Mouse (Mus musculus) liver, embryonic 11.5 days (tissue): ENCODE measurements around the gene Kdm1b. TPM values are rescaled to one million over a fixed set of nuclear protein-coding genes. Genes with fewer than 3 reads are reported as not detected.

Experiments
- ATAC-seq: fragments of 200-750 bp; cut with Nextera tagmentation; replicated peaks from 2 replicates; pipeline ENCODE4 v1.8.0; 2017; ENCODE audit warnings: moderate number of reproducible peaks, mild to moderate bottlenecking, moderate TSS enrichment, moderate library complexity; ENCODE audit not compliant: low FRiP score
- DNase-seq: peaks from one replicate; pipeline ENCODE4 v3.0.0-alpha.2; 2017; ENCODE audit warnings: low spot score
- H3K27ac ChIP-seq: fragments of 300-500 bp; sonication (generic); 2 replicates; pipeline ENCODE4 v1.5.1; 2014; ENCODE audit warnings: mild to moderate bottlenecking, low read depth, low read length, control low read depth
- H3K27me3 ChIP-seq: fragments of 300-500 bp; sonication (generic); replicated peaks from 2 replicates; pipeline ENCODE4 v1.6.1; 2014; ENCODE audit warnings: low read length, mixed read lengths; ENCODE audit not compliant: control insufficient read depth, insufficient read depth
- H3K36me3 ChIP-seq: fragments of 300-500 bp; sonication (generic); 2 replicates; pipeline ENCODE4 v1.6.1; 2014; ENCODE audit warnings: mild to moderate bottlenecking, low read length, moderate library complexity, mixed read lengths; ENCODE audit not compliant: control insufficient read depth, insufficient read depth
- H3K4me1 ChIP-seq: fragments of 300-500 bp; sonication (generic); replicated peaks from 2 replicates; pipeline ENCODE4 v1.6.1; 2014; ENCODE audit warnings: low read length, mixed read lengths; ENCODE audit not compliant: control insufficient read depth, insufficient read depth
- H3K4me2 ChIP-seq: fragments of 300-500 bp; sonication (generic); 2 replicates; pipeline ENCODE4 v1.6.1; 2014; ENCODE audit warnings: mild to moderate bottlenecking, control low read depth, moderate library complexity
- H3K4me3 ChIP-seq: fragments of 300-500 bp; sonication (generic); 2 replicates; pipeline ENCODE4 v1.5.1; 2014; ENCODE audit warnings: low read depth, low read length, control low read depth
- H3K9ac ChIP-seq: fragments of 300-500 bp; sonication (generic); 2 replicates; pipeline ENCODE4 v1.6.1; 2014; ENCODE audit warnings: low read depth, low read length, control low read depth
- H3K9me3 ChIP-seq: fragments of 300-500 bp; sonication (generic); 2 replicates; pipeline ENCODE4 v1.6.1; 2016; ENCODE audit warnings: low read length, inconsistent platforms, mixed read lengths; ENCODE audit not compliant: control insufficient read depth
- WGBS: fragments of 180-500 bp; shearing (Covaris S2); extraction: QIAGEN DNeasy Blood & Tissue Kit; methylation state at CpG from one replicate; pipeline ENCODE4 v1.1.7; 2014; 5-methylcytosine and 5-hydroxymethylcytosine counted together
- polyA plus RNA-seq: library from polyadenylated mRNA; unstranded; fragments of >200 nt; fragmentation: Nextera tagmentation; extraction: Ambion mirVana; gene quantifications from 2 replicates; pipeline ENCODE4 v1.2.1, GENCODE M21; 2014

Gene Kdm1b
- polyA plus RNA-seq, 1 experiment from 2014 or later: 9.2 TPM

GRCm38 (mm10) chr13:47067001-47067400, 23.7 kb downstream of the Kdm1b start:
- 89% methylated on average over 6 of the region's 6 CpGs for WGBS
- Histone ChIP-seq H3K4me1 (no peaks in the 10 kb centered on the region), H3K27ac (no peak overlapping the region), H3K4me2 (no peak overlapping the region), H3K4me3 (no peak overlapping the region), H3K27me3 (no peaks in the 10 kb centered on the region), H3K36me3 (peaks cover under 1% of the 10 kb centered on the region; the same call in 1 of the 2 replicates), H3K9me3 (no peaks in the 10 kb centered on the region), H3K9ac (no peak overlapping the region)
- ATAC-seq: no peak
- DNase-seq: no peak

- peak; percentile 24 for DNase-seq
- no peak overlapping the region for H3K27ac ChIP-seq
- ATAC-seq: no peak
- H3K9me3 ChIP-seq: no peaks in the 10 kb centered on the region
- 87% methylated on average over 15 of the region's 15 CpGs for WGBS
- no peak overlapping the region for H3K4me2 ChIP-seq
- peaks cover 2% of the 10 kb centered on the region; the same call in 1 of the 2 replicates for H3K36me3 ChIP-seq
- H3K27me3 ChIP-seq: no peaks in the 10 kb centered on the region
- H3K4me3 ChIP-seq: no peak overlapping the region
- H3K9ac ChIP-seq: no peak overlapping the region
- no peaks in the 10 kb centered on the region for H3K4me1 ChIP-seq
Observed at GRCm38 (mm10) chr13:47070329-47071080, 27.2 kb downstream of the Kdm1b start.

GRCm38 (mm10) chr13:47071871-47072270, 28.6 kb downstream of the Kdm1b start:
- no peaks in the 10 kb centered on the region for H3K4me1 ChIP-seq
- H3K27me3 ChIP-seq: no peaks in the 10 kb centered on the region
- H3K9me3 ChIP-seq: no peaks in the 10 kb centered on the region
- peak; percentile 27 for DNase-seq
- ATAC-seq: no peak
- no peak overlapping the region for H3K4me2 ChIP-seq
- WGBS: 90% methylated on average over 13 of the region's 13 CpGs
- H3K27ac ChIP-seq: no peak overlapping the region
- no peak overlapping the region for H3K9ac ChIP-seq
- no peak overlapping the region for H3K4me3 ChIP-seq
- peaks cover 2% of the 10 kb centered on the region; the same call in 1 of the 2 replicates for H3K36me3 ChIP-seq

- Histone ChIP-seq H3K27ac (no peak overlapping the region), H3K9me3 (no peaks in the 10 kb centered on the region), H3K4me3 (no peak overlapping the region), H3K36me3 (peaks cover 2% of the 10 kb centered on the region; the same call in 1 of the 2 replicates), H3K4me2 (no peak overlapping the region), H3K27me3 (no peaks in the 10 kb centered on the region), H3K9ac (no peak overlapping the region), H3K4me1 (no peaks in the 10 kb centered on the region)
- 93% methylated on average over 5 of the region's 5 CpGs for WGBS
- no peak for DNase-seq
- no peak for ATAC-seq
Observed at GRCm38 (mm10) chr13:47072484-47072883, 29.2 kb downstream of the Kdm1b start.

- peaks cover 7% of the 10 kb centered on the region; the same call in 1 of the 2 replicates for H3K36me3 ChIP-seq
- no peaks in the 10 kb centered on the region for H3K27me3 ChIP-seq
- WGBS: 78% methylated on average over 5 of the region's 5 CpGs
- no peak overlapping the region for H3K4me3 ChIP-seq
- H3K9me3 ChIP-seq: 0 out of 2 replicates have a peak, but pooled peaks cover 2% of the 10 kb centered on the region
- H3K4me1 ChIP-seq: no peaks in the 10 kb centered on the region
- H3K27ac ChIP-seq: no peak overlapping the region
- H3K9ac ChIP-seq: no peak overlapping the region
- ATAC-seq: no peak
- no peak overlapping the region for H3K4me2 ChIP-seq
- DNase-seq: no peak
Observed at GRCm38 (mm10) chr13:47076156-47076555, 32.9 kb downstream of the Kdm1b start.

- Histone ChIP-seq H3K4me3 (no peak overlapping the region), H3K36me3 (peaks cover 9% of the 10 kb centered on the region), H3K9ac (no peak overlapping the region), H3K27ac (no peak overlapping the region), H3K27me3 (no peaks in the 10 kb centered on the region), H3K4me2 (no peak overlapping the region), H3K4me1 (no peaks in the 10 kb centered on the region), H3K9me3 (0 out of 2 replicates have a peak, but pooled peaks cover 2% of the 10 kb centered on the region)
- no peak for DNase-seq
- ATAC-seq: 0 out of 2 replicates have a peak, but pooled peaks have one; percentile 43
Observed at GRCm38 (mm10) chr13:47077367-47077766, 34.1 kb downstream of the Kdm1b start.

- Histone ChIP-seq H3K27me3 (no peaks in the 10 kb centered on the region), H3K9ac (no peak overlapping the region), H3K4me2 (no peak overlapping the region), H3K27ac (no peak overlapping the region), H3K4me3 (no peak overlapping the region), H3K4me1 (no peaks in the 10 kb centered on the region), H3K36me3 (peaks cover 10% of the 10 kb centered on the region), H3K9me3 (0 out of 2 replicates have a peak, but pooled peaks cover 2% of the 10 kb centered on the region)
- no peak for ATAC-seq
- DNase-seq: no peak
- WGBS: 73% methylated on average over 5 of the region's 5 CpGs
Observed at GRCm38 (mm10) chr13:47078799-47079198, 35.5 kb downstream of the Kdm1b start.

GRCm38 (mm10) chr13:47080905-47081505, 37.7 kb downstream of the Kdm1b start:
- DNase-seq (no peak), ATAC-seq (no peak)
- WGBS: 85% methylated on average over 4 of the region's 4 CpGs
- H3K36me3 ChIP-seq: peaks cover 16% of the 10 kb centered on the region
- no peak overlapping the region for H3K27ac ChIP-seq
- no peak overlapping the region for H3K4me2 ChIP-seq
- no peak overlapping the region for H3K4me3 ChIP-seq
- H3K9me3 ChIP-seq: 0 out of 2 replicates have a peak, but pooled peaks cover 2% of the 10 kb centered on the region
- H3K4me1 ChIP-seq: no peaks in the 10 kb centered on the region
- H3K27me3 ChIP-seq: no peaks in the 10 kb centered on the region
- no peak overlapping the region for H3K9ac ChIP-seq
